Mouse (Mus musculus) erythroblast, embryonic 14.5 days (primary cell): ENCODE data around the gene Hgfac.

Source experiments
- GATA1 ChIP-seq: IDR thresholded peaks from 2 replicates; pipeline ENCODE4 v1.6.1; 2012; ENCODE audit warnings: low read length, inconsistent platforms, mixed read lengths
- TAL1 ChIP-seq: IDR thresholded peaks from 3 replicates; pipeline ENCODE4 v1.6.1; 2012; ENCODE audit warnings: low read length, inconsistent platforms, mixed read lengths

- TF ChIP-seq TAL1 (no peak), GATA1 (no peak)
Measured at GRCm38 (mm10) chr5:35006599-35006998, 34.7 kb upstream of the Hgfac start.
